Mouse (Mus musculus): ENCODE data around the gene B430306N03Rik.

DNA sequence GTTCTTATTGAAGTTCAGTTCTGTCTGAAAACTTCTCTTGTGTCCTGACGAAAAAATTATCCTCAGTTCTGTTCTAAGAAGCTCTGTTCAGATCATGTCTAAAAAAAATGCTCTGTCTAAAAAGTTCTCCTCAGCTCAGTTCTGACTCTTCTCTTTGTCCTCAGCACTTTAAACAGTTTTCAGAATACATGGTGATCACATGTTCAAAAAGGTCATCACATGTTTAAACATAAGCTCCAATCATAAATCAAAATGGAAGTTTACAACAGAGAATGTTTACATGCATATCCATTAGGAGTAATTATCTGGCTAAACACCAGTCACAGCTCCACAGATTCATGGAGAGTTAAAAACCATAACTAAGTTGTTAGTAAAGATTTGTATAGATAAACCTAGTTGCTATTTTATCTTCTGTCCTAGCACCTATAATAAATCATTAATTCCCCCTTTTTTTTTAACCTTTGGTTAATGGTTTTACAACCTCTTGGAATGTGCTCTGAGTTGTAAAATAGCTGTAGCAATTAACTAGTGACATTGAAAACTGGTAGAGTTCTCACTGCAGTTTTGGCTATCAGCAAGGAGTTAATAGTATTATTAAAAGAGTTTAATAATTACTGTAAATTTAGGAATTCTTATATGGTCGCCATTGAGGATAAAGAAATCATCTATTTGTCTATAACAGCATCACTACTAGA lies 49.2 kb upstream of the B430306N03Rik start:
- TF ChIP-seq CTCF (IDR thresholded peaks at IDR 0.05; ENCODE audit: insufficient read depth, low read depth, low read length) (no peak), POLR2A (IDR thresholded peaks at IDR 0.05; ENCODE audit: insufficient read depth, low read depth, low read length) (no peak)

Measured in olfactory bulb, adult 2 months (tissue).